ENCODE assay signal across 12 mouse cellular contexts in the genomic region with DNA sequence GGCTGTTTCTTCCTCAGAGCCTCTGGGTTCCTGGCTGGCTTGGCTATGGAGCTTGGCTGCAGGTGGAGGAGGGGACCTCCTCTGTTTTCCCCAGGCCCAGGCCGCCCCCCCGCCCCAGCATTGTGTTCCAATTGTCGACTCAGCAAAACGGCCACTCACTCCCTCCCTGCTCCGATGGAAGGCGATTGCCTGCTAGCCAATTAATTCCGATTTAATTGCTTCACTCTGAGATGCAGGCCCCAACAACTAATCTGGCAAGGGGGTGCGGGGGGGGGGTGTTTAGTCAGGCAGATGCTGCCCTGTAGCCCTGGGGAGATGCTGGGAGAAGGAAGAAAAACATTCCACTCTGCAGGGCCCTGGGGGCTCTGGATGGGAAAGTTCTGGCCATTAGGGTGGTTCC. TPM values are rescaled to one million over a fixed set of nuclear protein-coding genes. Genes with fewer than 3 reads are reported as not detected.
DNase-seq lines count a peak whose midpoint lies in the region; ATAC-seq and TF ChIP-seq lines count a peak whose summit lies in the region.
"Had no signal": no experiment of that assay in that cellular context is flagged by ENCODE, and none has a peak within 500 bp of the region (broad histone marks: within the 10 kb centered on the region; RNA-seq: fewer than 3 reads in every experiment).

No protein-coding gene starts in this region.

- DNase-seq in hindbrain, embryonic 10.5 days (ENCODE audit: low spot score) = peak; percentile 35
- DNase-seq in brain, embryonic 14.5 days (ENCODE audit: low read depth) = peak; percentile 96
- DNase-seq in gastrocnemius, postnatal 14 days = no peak
- DNase-seq in MN1 (ENCODE audit: low spot score) = no peak
- DNase-seq in heart, postnatal 36 days = no peak
- DNase-seq: heart, postnatal 4 days; thymus, postnatal 25 days had no signal

- 16% methylated on average over 8 of the region's 8 CpGs for WGBS in hindbrain, embryonic 10.5 days
- 4% methylated on average over 8 of the region's 8 CpGs for WGBS in hindbrain, embryonic 16.5 days
- WGBS in forebrain, embryonic 15.5 days = under 1% methylated on average over 8 of the region's 8 CpGs
- 4% methylated on average over 8 of the region's 8 CpGs for WGBS in midbrain, embryonic 12.5 days

- no peak for TF ChIP-seq CTCF in brain, embryonic 14.5 days (IDR thresholded peaks at IDR 0.05; ENCODE audit: borderline replicate concordance, extremely low read depth, insufficient read depth, insufficient read length)

- H3K27me3 ChIP-seq in hindbrain, embryonic 10.5 days (ENCODE audit: insufficient read depth, poor library complexity, severe bottlenecking) = peaks cover 23% of the 10 kb centered on the region; the same call in 1 of the 2 replicates
- H3K27me3 ChIP-seq in hindbrain, embryonic 16.5 days (replicated peaks; ENCODE audit: control insufficient read depth, insufficient read depth, low read length) = no peaks in the 10 kb centered on the region
- no peaks in the 10 kb centered on the region for H3K27me3 ChIP-seq in forebrain, embryonic 15.5 days
- H3K27me3 ChIP-seq in midbrain, embryonic 12.5 days = peaks cover 20% of the 10 kb centered on the region

- peaks cover 62% of the 10 kb centered on the region for H3K4me1 ChIP-seq in hindbrain, embryonic 10.5 days (replicated peaks)
- H3K4me1 ChIP-seq in hindbrain, embryonic 16.5 days (ENCODE audit: control insufficient read depth, insufficient read depth, low read depth, low read length) = peaks cover 13% of the 10 kb centered on the region
- H3K4me1 ChIP-seq in forebrain, embryonic 15.5 days = peaks cover 43% of the 10 kb centered on the region
- peaks cover 44% of the 10 kb centered on the region for H3K4me1 ChIP-seq in midbrain, embryonic 12.5 days
- H3K4me1 ChIP-seq: megakaryocyte, embryonic 14.5 days had no signal

- no peaks in the 10 kb centered on the region for H3K36me3 ChIP-seq in hindbrain, embryonic 10.5 days
- no peaks in the 10 kb centered on the region for H3K36me3 ChIP-seq in hindbrain, embryonic 16.5 days (ENCODE audit: control insufficient read depth, insufficient read depth, low read length)
- H3K36me3 ChIP-seq in forebrain, embryonic 15.5 days = no peaks in the 10 kb centered on the region
- H3K36me3 ChIP-seq in midbrain, embryonic 12.5 days = no peaks in the 10 kb centered on the region

- intact Hi-C loops in gastrocnemius, postnatal 14 days (cut with DNase I; ENCODE audit: low total_unique reads) = no loop called here
- intact Hi-C loops in heart, postnatal 36 days (cut with DNase I) = no loop called here

- no peak overlapping the region for H3K4me2 ChIP-seq in hindbrain, embryonic 16.5 days (ENCODE audit: low read length)
- H3K4me2 ChIP-seq in forebrain, embryonic 15.5 days (replicated peaks) = no peak overlapping the region
- no peak overlapping the region for H3K4me2 ChIP-seq in midbrain, embryonic 12.5 days (replicated peaks)

- no peak for TF ChIP-seq POLR2A in brain, embryonic 14.5 days (IDR thresholded peaks at IDR 0.05; ENCODE audit: borderline replicate concordance, extremely low read depth, insufficient read depth, insufficient read length, poor library complexity, severe bottlenecking)

- peak overlapping the region; percentile 75 for H3K27ac ChIP-seq in hindbrain, embryonic 10.5 days
- H3K27ac ChIP-seq in hindbrain, embryonic 16.5 days (ENCODE audit: low read depth, low read length) = no peak overlapping the region
- H3K27ac ChIP-seq in forebrain, embryonic 15.5 days (replicated peaks) = peak overlapping the region; percentile 88
- peak overlapping the region; percentile 69 for H3K27ac ChIP-seq in midbrain, embryonic 12.5 days (replicated peaks)

- H3K9me3 ChIP-seq in hindbrain, embryonic 10.5 days = no peaks in the 10 kb centered on the region
- H3K9me3 ChIP-seq in hindbrain, embryonic 16.5 days (ENCODE audit: control insufficient read depth, low read length) = no peaks in the 10 kb centered on the region
- H3K9me3 ChIP-seq in forebrain, embryonic 15.5 days = no peaks in the 10 kb centered on the region
- no peaks in the 10 kb centered on the region for H3K9me3 ChIP-seq in midbrain, embryonic 12.5 days
- H3K9me3 ChIP-seq: megakaryocyte, embryonic 14.5 days had no signal

- H3K4me3 ChIP-seq in hindbrain, embryonic 10.5 days = no peak overlapping the region
- H3K4me3 ChIP-seq in hindbrain, embryonic 16.5 days (ENCODE audit: low read length) = no peak overlapping the region
- H3K4me3 ChIP-seq in forebrain, embryonic 15.5 days = no peak overlapping the region
- H3K4me3 ChIP-seq in midbrain, embryonic 12.5 days = no peak overlapping the region
- H3K4me3 ChIP-seq: megakaryocyte, embryonic 14.5 days had no signal

- no peak overlapping the region for H3K9ac ChIP-seq in hindbrain, embryonic 16.5 days (ENCODE audit: low read depth, low read length)
- H3K9ac ChIP-seq in forebrain, embryonic 15.5 days (replicated peaks) = no peak overlapping the region
- no peak overlapping the region for H3K9ac ChIP-seq in midbrain, embryonic 12.5 days (replicated peaks)

- no peak for ATAC-seq in hindbrain, embryonic 16.5 days
- ATAC-seq in forebrain, embryonic 15.5 days (replicated peaks) = peak; percentile 73
- peak; percentile 42; the same call in 1 of the 2 replicates for ATAC-seq in midbrain, embryonic 12.5 days (ENCODE audit: low FRiP score, low read depth)

RNA-seq across cellular contexts. Expression of gene Gm26897, which starts 38.4 kb away (rescaled TPM):
- not detected in 2 replicates for polyA plus RNA-seq in hindbrain, embryonic 10.5 days (2016; fragmentation: Nextera tagmentation; extraction: Ambion mirVana)
- polyA plus RNA-seq in hindbrain, embryonic 16.5 days (2015; fragmentation: Nextera tagmentation; extraction: Ambion mirVana) = not detected in 2 replicates
- not detected in 2 replicates for polyA plus RNA-seq in brain, embryonic 14.5 days (2012; rRNA removed)
- not detected in 2 replicates for polyA plus RNA-seq in forebrain, embryonic 15.5 days (2015; fragmentation: Nextera tagmentation; extraction: Ambion mirVana)
- polyA plus RNA-seq in midbrain, embryonic 12.5 days (2016; fragmentation: Nextera tagmentation; extraction: Ambion mirVana) = not detected in 2 replicates
- total RNA-seq in gastrocnemius, postnatal 14 days (2021) = not detected
- not detected for total RNA-seq in heart, postnatal 36 days (2021)
- total RNA-seq: heart, postnatal 4 days; left cerebral cortex, postnatal 14 days had no signal

Comparison
In these comparisons a context has a peak if more than half of its experiments do, and no peak if none do; other contexts are left out.
1. DNase-seq: peak in hindbrain, embryonic 10.5 days (single experiment) and brain, embryonic 14.5 days (single experiment); none in gastrocnemius, postnatal 14 days (single experiment), MN1 (single experiment) and heart, postnatal 36 days (0 of 2).